Mouse (Mus musculus) myocyte (in vitro differentiated cells): ENCODE results near the gene Ebf4. TPM values are rescaled to one million over a fixed set of nuclear protein-coding genes. Genes with fewer than 3 reads are reported as not detected.
A peak's percentile ranks its signal among the peaks of the same experiment; 100 is the strongest.

ENCODE experiments used
- H3K27me3 ChIP-seq: one replicate; pipeline ENCODE4 v1.6.1; 2011; ENCODE audit not compliant: control insufficient read depth, insufficient read depth, insufficient read length
- H3K36me3 ChIP-seq: one replicate; pipeline ENCODE4 v1.6.1; 2011; ENCODE audit not compliant: control insufficient read depth, insufficient read depth
- H3K4me2 ChIP-seq: one replicate; pipeline ENCODE4 v1.6.1; 2011; ENCODE audit warnings: low read depth, control low read depth
- H3K4me3 ChIP-seq: one replicate; pipeline ENCODE4 v1.5.1; 2011; ENCODE audit warnings: mild to moderate bottlenecking, control low read depth, moderate library complexity
- H3K79me2 ChIP-seq: one replicate; pipeline ENCODE4 v1.6.1; 2011; ENCODE audit not compliant: control insufficient read depth, insufficient read depth
- H3ac ChIP-seq: one replicate; pipeline ENCODE4 v1.6.1; 2011; ENCODE audit not compliant: control insufficient read depth, insufficient read length
- CEBPB ChIP-seq: IDR thresholded peaks from 2 replicates; pipeline ENCODE4 v1.6.1; 2011; ENCODE audit warnings: mild to moderate bottlenecking, moderate library complexity; ENCODE audit not compliant: poor library complexity, insufficient read depth, severe bottlenecking
- E2F4 ChIP-seq: IDR thresholded peaks from one replicate; pipeline ENCODE4 v1.6.1; 2011; ENCODE audit warnings: mild to moderate bottlenecking, control low read depth, moderate library complexity; ENCODE audit not compliant: insufficient read depth
- MAX ChIP-seq: IDR thresholded peaks from one replicate; pipeline ENCODE4 v1.6.1; 2011; ENCODE audit warnings: low read depth, mild to moderate bottlenecking, control low read depth
- MYOD1 ChIP-seq, 3 experiments: IDR thresholded peaks; one replicate each; pipeline ENCODE4 v1.6.1; 2011; ENCODE audit warnings: control low read depth in 2 of 3, low read depth in 2 of 3, mild to moderate bottlenecking in 2 of 3, moderate library complexity in 1 of 3; ENCODE audit not compliant: insufficient read length in 2 of 3, control insufficient read depth in 1 of 3
- MYOG ChIP-seq, 3 experiments: IDR thresholded peaks; one replicate each; pipeline ENCODE4 v1.6.1; 2011; ENCODE audit warnings: control low read depth in 2 of 3, low read depth in 2 of 3, mild to moderate bottlenecking in 2 of 3; ENCODE audit not compliant: insufficient read length in 2 of 3, control insufficient read depth in 1 of 3, insufficient read depth in 1 of 3
- POLR2A ChIP-seq: IDR thresholded peaks from one replicate; pipeline ENCODE4 v1.6.1; 2011; ENCODE audit warnings: low read depth, mild to moderate bottlenecking, control low read depth, moderate library complexity; ENCODE audit not compliant: insufficient read length
- POLR2AphosphoS2 ChIP-seq: IDR thresholded peaks from one replicate; pipeline ENCODE4 v1.6.1; 2011; ENCODE audit warnings: low read depth, control low read depth; ENCODE audit not compliant: insufficient read length
- REST ChIP-seq: IDR thresholded peaks from one replicate; pipeline ENCODE4 v1.6.1; 2011; ENCODE audit warnings: mild to moderate bottlenecking, control low read depth, moderate library complexity; ENCODE audit not compliant: insufficient read depth, insufficient read length
- SRF ChIP-seq: IDR thresholded peaks from one replicate; pipeline ENCODE4 v1.6.1; 2011; ENCODE audit warnings: low read depth; ENCODE audit not compliant: control insufficient read depth, insufficient read length
- TCF12 ChIP-seq: IDR thresholded peaks from one replicate; pipeline ENCODE4 v1.6.1; 2011; ENCODE audit warnings: mild to moderate bottlenecking, control low read depth; ENCODE audit not compliant: poor library complexity, insufficient read depth, severe bottlenecking
- TCF3 ChIP-seq: IDR thresholded peaks from one replicate; pipeline ENCODE4 v1.6.1; 2011; ENCODE audit warnings: low read depth, control low read depth; ENCODE audit not compliant: insufficient read length
- USF1 ChIP-seq: IDR thresholded peaks from one replicate; pipeline ENCODE4 v1.6.1; 2011; ENCODE audit warnings: low read depth, mild to moderate bottlenecking, control low read depth, moderate library complexity
- polyA plus RNA-seq: library from polyadenylated mRNA; unstranded; fragments of >200 nt; fragmentation: generic; extraction: Trizol; gene quantifications from one replicate; pipeline ENCODE4 v1.2.1, GENCODE M21; 2012; ENCODE audit warnings: missing spikeins

Gene Ebf4
- polyA plus RNA-seq, 1 experiment: 0.10 TPM

GRCm38 (mm10) chr2:130262398-130262797 lies 32.6 kb upstream of the Ebf4 start:
- Histone ChIP-seq H3ac (no peak overlapping the region), H3K4me3 (no peak overlapping the region), H3K79me2 (no peaks in the 10 kb centered on the region)

GRCm38 (mm10) chr2:130265520-130265919 lies 29.4 kb upstream of the Ebf4 start:
- Histone ChIP-seq H3K4me3 (no peak overlapping the region), H3K36me3 (no peaks in the 10 kb centered on the region), H3K27me3 (peaks cover 26% of the 10 kb centered on the region), H3ac (no peak overlapping the region), H3K79me2 (no peaks in the 10 kb centered on the region), H3K4me2 (no peak overlapping the region)
- no peak for TF ChIP-seq E2F4
- TF ChIP-seq TCF3: no peak
- TF ChIP-seq REST: no peak
- no peak for TF ChIP-seq MYOD1 (IDR thresholded peaks at IDR 0.05; ENCODE audit: control insufficient read depth in 1 of 3, insufficient read length in 2 of 3, low read depth in 2 of 3)

More at GRCm38 (mm10) chr2:130262398-130262797, 32.6 kb upstream of the Ebf4 start:
- H3K4me2 ChIP-seq: no peak overlapping the region
- H3K36me3 ChIP-seq: no peaks in the 10 kb centered on the region
- peaks cover 16% of the 10 kb centered on the region for H3K27me3 ChIP-seq
- TF ChIP-seq TCF3 (no peak), CEBPB (no peak), E2F4 (no peak)

GRCm38 (mm10) chr2:130268074-130268473 lies 26.9 kb upstream of the Ebf4 start:
- no peak overlapping the region for H3K4me2 ChIP-seq
- H3ac ChIP-seq: no peak overlapping the region
- H3K36me3 ChIP-seq: no peaks in the 10 kb centered on the region
- no peak overlapping the region for H3K4me3 ChIP-seq
- no peaks in the 10 kb centered on the region for H3K79me2 ChIP-seq
- TF ChIP-seq USF1: no peak
- no peak for TF ChIP-seq REST
- no peak for TF ChIP-seq POLR2A
- TF ChIP-seq E2F4: no peak
- TF ChIP-seq POLR2AphosphoS2: no peak
- TF ChIP-seq MYOD1 (IDR thresholded peaks at IDR 0.05; ENCODE audit: control insufficient read depth in 1 of 3, insufficient read length in 2 of 3, low read depth in 2 of 3): no peak
- TF ChIP-seq TCF12: no peak
- no peak for TF ChIP-seq TCF3
- TF ChIP-seq CEBPB: no peak
- no peak for TF ChIP-seq MYOG (IDR thresholded peaks at IDR 0.05; ENCODE audit: control insufficient read depth in 1 of 3, insufficient read depth in 1 of 3, insufficient read length in 2 of 3, low read depth in 2 of 3)
- TF ChIP-seq MAX: no peak
- TF ChIP-seq SRF: no peak
- H3K27me3 ChIP-seq: peaks cover 19% of the 10 kb centered on the region

GRCm38 (mm10) chr2:130273732-130274131 lies 21.2 kb upstream of the Ebf4 start:
- TF ChIP-seq TCF12 (no peak), TCF3 (no peak), MAX (peak; percentile 21), E2F4 (no peak), REST (no peak), USF1 (peak; percentile 78), CEBPB (no peak), POLR2A (no peak)
- H3K27me3 ChIP-seq: peaks cover under 1% of the 10 kb centered on the region
- H3K36me3 ChIP-seq: peaks cover 21% of the 10 kb centered on the region
- peak overlapping the region; percentile 71 for H3ac ChIP-seq
- peak overlapping the region; percentile 98 for H3K4me3 ChIP-seq
- peak overlapping the region; percentile 87 for H3K4me2 ChIP-seq
- peaks cover 37% of the 10 kb centered on the region for H3K79me2 ChIP-seq

- Histone ChIP-seq H3K4me2 (peak within 1 kb of the TSS; percentile 94), H3K27me3 (no peaks in the 10 kb centered on the region), H3K4me3 (peak within 1 kb of the TSS; percentile 98), H3K79me2 (peaks cover 37% of the 10 kb centered on the region), H3K36me3 (peaks cover 25% of the 10 kb centered on the region), H3ac (peak within 1 kb of the TSS; percentile 71)
- TF ChIP-seq TCF12 (no peak), REST (peak; percentile 62), USF1 (peak; percentile 55), MAX (peak; percentile 47), POLR2AphosphoS2 (peak; percentile 98), TCF3 (no peak), MYOD1 (IDR thresholded peaks at IDR 0.05; ENCODE audit: control insufficient read depth in 1 of 3, insufficient read length in 2 of 3, low read depth in 2 of 3) (no peak), MYOG (IDR thresholded peaks at IDR 0.05; ENCODE audit: control insufficient read depth in 1 of 3, insufficient read depth in 1 of 3, insufficient read length in 2 of 3, low read depth in 2 of 3) (peak in 1 of 3 experiments; percentile 10), POLR2A (peak; percentile 97), CEBPB (no peak), E2F4 (peak; percentile 77), SRF (peak; percentile 32)
These were observed 20.7 kb upstream of the Ebf4 start, which contains the start of gene Nop56 for GRCm38 (mm10) chr2:130274149-130274861. Gene Nop56 (plus strand): TSS chr2:130274430.
